ENCODE assay signal across 15 mouse cellular contexts in the genomic region with DNA sequence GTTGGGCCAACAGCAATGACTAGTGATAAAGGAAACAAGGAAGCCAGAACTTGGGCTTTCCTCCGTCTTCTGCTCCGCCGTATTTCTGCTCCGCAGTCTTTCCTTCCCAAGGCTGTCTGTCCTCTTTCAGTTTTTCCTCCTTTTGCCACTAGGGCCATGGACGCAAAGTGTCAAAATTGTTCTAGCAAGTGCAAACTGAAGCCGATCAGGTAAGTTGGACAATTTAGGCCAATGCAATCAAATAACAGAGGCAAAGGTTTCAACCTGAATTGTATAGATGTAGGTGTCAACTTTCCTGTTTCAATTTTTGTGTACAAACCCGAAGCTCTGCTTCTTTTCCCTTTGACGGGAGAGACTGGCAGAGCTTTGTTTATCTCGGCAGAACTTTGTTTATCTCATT. TPM values are rescaled to one million over a fixed set of nuclear protein-coding genes. Genes with fewer than 3 reads are reported as not detected.
A peak's percentile ranks its signal among the peaks of the same experiment; 100 is the strongest.
DNase-seq lines count a peak whose midpoint lies in the region; ATAC-seq and TF ChIP-seq lines count a peak whose summit lies in the region.
"Had no signal": no experiment of that assay in that cellular context is flagged by ENCODE, and none has a peak within 500 bp of the region (broad histone marks: within the 10 kb centered on the region; RNA-seq: fewer than 3 reads in every experiment).

No protein-coding gene starts in this region.

- no peaks in the 10 kb centered on the region for H3K79me2 ChIP-seq in liver, adult 2 months (ENCODE audit: control insufficient read depth, insufficient read depth, low read length)
- H3K79me2 ChIP-seq in myocyte (ENCODE audit: control insufficient read depth, insufficient read depth), result no peaks in the 10 kb centered on the region

- H3K36me3 ChIP-seq in heart, embryonic 12.5 days, result no peaks in the 10 kb centered on the region
- no peaks in the 10 kb centered on the region for H3K36me3 ChIP-seq in heart, embryonic 10.5 days
- no peaks in the 10 kb centered on the region for H3K36me3 ChIP-seq in liver, adult 2 months (ENCODE audit: control insufficient read depth, insufficient read depth, low read length)
- no peaks in the 10 kb centered on the region for H3K36me3 ChIP-seq in liver, embryonic 11.5 days (ENCODE audit: control insufficient read depth, insufficient read depth, low read length)
- H3K36me3 ChIP-seq in myocyte (ENCODE audit: control insufficient read depth, insufficient read depth), result no peaks in the 10 kb centered on the region
- H3K36me3 ChIP-seq: embryonic facial prominence, embryonic 12.5 days; liver, embryonic 13.5 days; midbrain, embryonic 12.5 days had no signal

- no peak for TF ChIP-seq CTCF in liver, adult 2 months (IDR thresholded peaks at IDR 0.05; ENCODE audit: low read depth, low read length)

- TF ChIP-seq POLR2A in liver, adult 2 months (IDR thresholded peaks at IDR 0.05; ENCODE audit: extremely low read depth, insufficient read depth, low read length), result no peak
- no peak for TF ChIP-seq POLR2A in myocyte (IDR thresholded peaks at IDR 0.05; ENCODE audit: insufficient read length, low read depth)

- WGBS in heart, embryonic 12.5 days, result 54% methylated on average over 9 of the region's 9 CpGs
- WGBS in heart, embryonic 10.5 days, result 57% methylated on average over 9 of the region's 9 CpGs
- 9% methylated on average over 9 of the region's 9 CpGs for WGBS in liver, adult 2 months
- 62% methylated on average over 9 of the region's 9 CpGs for WGBS in liver, embryonic 11.5 days

- H3K4me1 ChIP-seq in heart, embryonic 12.5 days (replicated peaks), result 0 out of 2 replicates have a peak, but pooled peaks cover 7% of the 10 kb centered on the region
- H3K4me1 ChIP-seq in heart, embryonic 10.5 days, result no peaks in the 10 kb centered on the region
- H3K4me1 ChIP-seq in liver, adult 2 months (ENCODE audit: control insufficient read depth, insufficient read depth, low read length), result peaks cover 17% of the 10 kb centered on the region
- H3K4me1 ChIP-seq in liver, embryonic 11.5 days (replicated peaks; ENCODE audit: control insufficient read depth, insufficient read depth, low read length), result 0 out of 2 replicates have a peak, but pooled peaks cover 3% of the 10 kb centered on the region
- peaks cover 6% of the 10 kb centered on the region; the same call in 1 of the 2 replicates for H3K4me1 ChIP-seq in brown adipose tissue, adult 24 weeks (ENCODE audit: control insufficient read depth, insufficient read depth, insufficient read length, low read length)
- H3K4me1 ChIP-seq: midbrain, embryonic 12.5 days had no signal

- 0 out of 2 replicates have a peak overlapping the region, but pooled peaks have one; percentile 31 for H3K9ac ChIP-seq in heart, embryonic 12.5 days
- peak overlapping the region; percentile 46 for H3K9ac ChIP-seq in liver, adult 2 months (ENCODE audit: low read depth, low read length)
- H3K9ac ChIP-seq in liver, embryonic 11.5 days (ENCODE audit: low read depth, low read length), result no peak overlapping the region
- H3K9ac ChIP-seq: liver, embryonic 13.5 days; midbrain, embryonic 12.5 days had no signal

- no peak overlapping the region for H3K4me2 ChIP-seq in heart, embryonic 12.5 days
- no peak overlapping the region for H3K4me2 ChIP-seq in liver, embryonic 11.5 days
- peak overlapping the region; percentile 86 for H3K4me2 ChIP-seq in myocyte (ENCODE audit: low read depth)
- H3K4me2 ChIP-seq: embryonic facial prominence, embryonic 12.5 days; liver, embryonic 13.5 days; midbrain, embryonic 12.5 days had no signal

- H3K9me3 ChIP-seq in heart, embryonic 12.5 days (replicated peaks), result peaks cover 3% of the 10 kb centered on the region
- no peaks in the 10 kb centered on the region for H3K9me3 ChIP-seq in heart, embryonic 10.5 days
- no peaks in the 10 kb centered on the region for H3K9me3 ChIP-seq in liver, embryonic 11.5 days (ENCODE audit: control insufficient read depth, low read length)
- H3K9me3 ChIP-seq: embryonic facial prominence, embryonic 12.5 days; liver, embryonic 13.5 days; midbrain, embryonic 12.5 days had no signal

- no peak for DNase-seq in heart, embryonic 10.5 days (ENCODE audit: low spot score)
- DNase-seq in liver, adult 2 months (ENCODE audit: extremely low read depth, low read depth, low spot score), result no peak
- no peak for DNase-seq in liver, embryonic 11.5 days (ENCODE audit: low spot score)
- DNase-seq in embryo, embryonic 9.5 days (ENCODE audit: extremely low spot score), result no peak
- DNase-seq: cerebellum, adult 18-20 months; liver, embryonic 13.5 days had no signal

- no peak overlapping the region for H3K4me3 ChIP-seq in heart, embryonic 12.5 days
- no peak overlapping the region for H3K4me3 ChIP-seq in heart, embryonic 10.5 days
- peak overlapping the region; percentile 21 for H3K4me3 ChIP-seq in liver, adult 2 months (ENCODE audit: insufficient read depth, low read depth, low read length)
- H3K4me3 ChIP-seq in liver, embryonic 11.5 days (ENCODE audit: low read depth, low read length), result no peak overlapping the region
- H3K4me3 ChIP-seq in brown adipose tissue, adult 24 weeks (ENCODE audit: insufficient read depth, low read depth, low read length), result peak overlapping the region; percentile 22; the same call in 1 of the 2 replicates
- H3K4me3 ChIP-seq in myocyte, result peak overlapping the region; percentile 10
- H3K4me3 ChIP-seq: embryonic facial prominence, embryonic 12.5 days; liver, embryonic 13.5 days; midbrain, embryonic 12.5 days had no signal

- ATAC-seq in heart, embryonic 12.5 days (ENCODE audit: insufficient number of reproducible peaks, low FRiP score), result no peak
- no peak for ATAC-seq in liver, embryonic 11.5 days (replicated peaks; ENCODE audit: low FRiP score)

- H3ac ChIP-seq in myocyte (ENCODE audit: control insufficient read depth, insufficient read length), result no peak overlapping the region

- no peaks in the 10 kb centered on the region for H3K27me3 ChIP-seq in heart, embryonic 12.5 days (replicated peaks)
- no peaks in the 10 kb centered on the region for H3K27me3 ChIP-seq in heart, embryonic 10.5 days (ENCODE audit: insufficient read depth, poor library complexity, severe bottlenecking)
- no peaks in the 10 kb centered on the region for H3K27me3 ChIP-seq in liver, adult 2 months (ENCODE audit: control insufficient read depth, insufficient read depth, low read length)
- no peaks in the 10 kb centered on the region for H3K27me3 ChIP-seq in liver, embryonic 11.5 days (replicated peaks; ENCODE audit: control insufficient read depth, insufficient read depth, low read length)
- no peaks in the 10 kb centered on the region for H3K27me3 ChIP-seq in myocyte (ENCODE audit: control insufficient read depth, insufficient read depth, insufficient read length)
- H3K27me3 ChIP-seq: CH12.LX; embryonic facial prominence, embryonic 12.5 days; liver, embryonic 13.5 days had no signal

- no peak overlapping the region for H3K27ac ChIP-seq in heart, embryonic 12.5 days (ENCODE audit: poor library complexity, severe bottlenecking)
- no peak overlapping the region for H3K27ac ChIP-seq in heart, embryonic 10.5 days
- H3K27ac ChIP-seq in liver, adult 2 months (replicated peaks; ENCODE audit: insufficient read depth, low read depth, low read length), result peak overlapping the region; percentile 96
- H3K27ac ChIP-seq in liver, embryonic 11.5 days (ENCODE audit: low read depth, low read length), result no peak overlapping the region
- peak overlapping the region; percentile 35; the same call in 1 of the 2 replicates for H3K27ac ChIP-seq in brown adipose tissue, adult 24 weeks (replicated peaks; ENCODE audit: low read depth, low read length)
- H3K27ac ChIP-seq: embryonic facial prominence, embryonic 12.5 days; liver, embryonic 13.5 days; midbrain, embryonic 12.5 days had no signal

RNA-seq across cellular contexts. Expression of a gene that starts 7.4 kb away (rescaled TPM):
- polyA plus RNA-seq in heart, embryonic 12.5 days (2016; fragmentation: Nextera tagmentation; extraction: Ambion mirVana), result not detected in 2 replicates
- polyA plus RNA-seq in heart, embryonic 10.5 days (2016; fragmentation: Nextera tagmentation; extraction: Ambion mirVana), result not detected in 2 replicates
- total RNA-seq in liver, adult 2 months (2014; rRNA removed), result not detected in 2 replicates
- 0.22 and 0.24 TPM in 2 replicates for polyA plus RNA-seq in liver, adult 2 months (2012; rRNA removed)
- polyA plus RNA-seq in liver, embryonic 11.5 days (2014; fragmentation: Nextera tagmentation; extraction: Ambion mirVana), result not detected in 2 replicates
- not detected in 2 replicates for polyA plus RNA-seq in brown adipose tissue, adult 24 weeks (2012; ENCODE audit: insufficient read depth, insufficient read length, missing spikeins)
- not detected for polyA plus RNA-seq in myocyte (2012; fragmentation: generic; extraction: Trizol)
- total RNA-seq: adrenal gland, postnatal 10 days; CH12.LX; left cerebral cortex, adult 18-20 months had no signal
- polyA plus RNA-seq: embryonic facial prominence, embryonic 12.5 days; heart, embryonic 16.5 days; liver, embryonic 13.5 days; midbrain, embryonic 12.5 days had no signal

RNA-seq across cellular contexts. Expression of a gene that starts 11.7 kb away (rescaled TPM):
- not detected in 2 replicates for polyA plus RNA-seq in heart, embryonic 12.5 days (2016; fragmentation: Nextera tagmentation; extraction: Ambion mirVana)
- polyA plus RNA-seq in heart, embryonic 10.5 days (2016; fragmentation: Nextera tagmentation; extraction: Ambion mirVana), result not detected in 2 replicates
- total RNA-seq in liver, adult 2 months (2014; rRNA removed), result not detected in 2 replicates
- not detected in 2 replicates for polyA plus RNA-seq in liver, adult 2 months (2012; rRNA removed)
- not detected in 2 replicates for polyA plus RNA-seq in liver, embryonic 11.5 days (2014; fragmentation: Nextera tagmentation; extraction: Ambion mirVana)
- polyA plus RNA-seq in brown adipose tissue, adult 24 weeks (2012; ENCODE audit: insufficient read depth, insufficient read length, missing spikeins), result not detected in 2 replicates
- not detected for polyA plus RNA-seq in myocyte (2012; fragmentation: generic; extraction: Trizol)
- total RNA-seq: adrenal gland, postnatal 10 days; CH12.LX; left cerebral cortex, adult 18-20 months had no signal
- polyA plus RNA-seq: embryonic facial prominence, embryonic 12.5 days; heart, embryonic 16.5 days; liver, embryonic 13.5 days; midbrain, embryonic 12.5 days had no signal

RNA-seq across cellular contexts. Expression of a gene that starts 16.0 kb away (rescaled TPM):
- polyA plus RNA-seq in heart, embryonic 12.5 days (2016; fragmentation: Nextera tagmentation; extraction: Ambion mirVana), result 224 and 228 TPM in 2 replicates
- polyA plus RNA-seq in heart, embryonic 10.5 days (2016; fragmentation: Nextera tagmentation; extraction: Ambion mirVana), result 92.7 and 155 TPM in 2 replicates
- 1,230 and 1,535 TPM in 2 replicates for total RNA-seq in liver, adult 2 months (2014; rRNA removed)
- 1,907 and 2,831 TPM in 2 replicates for polyA plus RNA-seq in liver, adult 2 months (2012; rRNA removed)
- 19.2 and 21.5 TPM in 2 replicates for polyA plus RNA-seq in liver, embryonic 11.5 days (2014; fragmentation: Nextera tagmentation; extraction: Ambion mirVana)
- polyA plus RNA-seq in brown adipose tissue, adult 24 weeks (2012; ENCODE audit: insufficient read depth, insufficient read length, missing spikeins), result 243 and 259 TPM in 2 replicates
- 31.8 TPM for polyA plus RNA-seq in myocyte (2012; fragmentation: generic; extraction: Trizol)

RNA-seq across cellular contexts. Expression of a gene that starts 37.3 kb away (rescaled TPM):
- 0.20 and 0.44 TPM in 2 replicates for polyA plus RNA-seq in heart, embryonic 12.5 days (2016; fragmentation: Nextera tagmentation; extraction: Ambion mirVana)
- polyA plus RNA-seq in heart, embryonic 10.5 days (2016; fragmentation: Nextera tagmentation; extraction: Ambion mirVana), result 0.53 and 0.63 TPM in 2 replicates
- total RNA-seq in liver, adult 2 months (2014; rRNA removed), result 0.65 and 1.4 TPM in 2 replicates
- 1.1 and 1.8 TPM in 2 replicates for polyA plus RNA-seq in liver, adult 2 months (2012; rRNA removed)
- 0.07 and 0.14 TPM in 2 replicates for polyA plus RNA-seq in liver, embryonic 11.5 days (2014; fragmentation: Nextera tagmentation; extraction: Ambion mirVana)
- polyA plus RNA-seq in brown adipose tissue, adult 24 weeks (2012; ENCODE audit: insufficient read depth, insufficient read length, missing spikeins), result not detected in 2 replicates
- polyA plus RNA-seq in myocyte (2012; fragmentation: generic; extraction: Trizol), result 0.12 TPM

RNA-seq across cellular contexts. Expression of a gene that starts 45.3 kb away (rescaled TPM):
- 39.7 and 40.4 TPM in 2 replicates for polyA plus RNA-seq in heart, embryonic 12.5 days (2016; fragmentation: Nextera tagmentation; extraction: Ambion mirVana)
- polyA plus RNA-seq in heart, embryonic 10.5 days (2016; fragmentation: Nextera tagmentation; extraction: Ambion mirVana), result 40.0 and 45.1 TPM in 2 replicates
- 14.0 and 23.2 TPM in 2 replicates for total RNA-seq in liver, adult 2 months (2014; rRNA removed)
- 18.2 and 21.0 TPM in 2 replicates for polyA plus RNA-seq in liver, adult 2 months (2012; rRNA removed)
- 32.5 and 42.6 TPM in 2 replicates for polyA plus RNA-seq in liver, embryonic 11.5 days (2014; fragmentation: Nextera tagmentation; extraction: Ambion mirVana)
- polyA plus RNA-seq in brown adipose tissue, adult 24 weeks (2012; ENCODE audit: insufficient read depth, insufficient read length, missing spikeins), result 8.3 and 21.2 TPM in 2 replicates
- 24.1 TPM for polyA plus RNA-seq in myocyte (2012; fragmentation: generic; extraction: Trizol)

Comparison
In these comparisons a context has a peak if more than half of its experiments do, and no peak if none do; other contexts are left out.
1. H3K27ac ChIP-seq: peak in liver, adult 2 months (single experiment) and brown adipose tissue, adult 24 weeks (single experiment); none in heart, embryonic 12.5 days (single experiment), heart, embryonic 10.5 days (single experiment) and liver, embryonic 11.5 days (single experiment).
2. H3K4me3 ChIP-seq: peak in liver, adult 2 months (single experiment), brown adipose tissue, adult 24 weeks (single experiment) and myocyte (single experiment); none in heart, embryonic 12.5 days (single experiment), heart, embryonic 10.5 days (single experiment) and liver, embryonic 11.5 days (single experiment).